In the genomic region with DNA sequence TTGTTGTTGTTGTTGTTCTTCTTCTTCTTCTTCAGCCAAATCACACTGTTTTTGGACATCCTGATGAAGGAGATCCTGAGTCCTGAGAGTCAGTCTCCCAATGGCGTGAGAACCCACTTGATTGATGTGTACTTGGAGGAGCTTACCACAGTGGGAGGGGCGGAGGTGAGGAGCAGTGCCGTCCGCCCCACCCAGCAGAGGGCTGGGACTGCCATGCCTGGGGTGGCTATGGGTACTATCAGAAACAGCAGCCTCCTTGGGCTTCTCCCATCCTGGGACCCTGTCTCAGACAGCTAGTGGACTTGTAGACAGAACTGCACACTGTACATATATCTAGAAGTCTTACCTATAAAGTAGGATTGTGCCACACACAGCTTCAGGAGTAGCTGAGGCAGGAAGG, we compare ENCODE assay signal across 22 mouse cellular contexts. TPM values are rescaled to one million over a fixed set of nuclear protein-coding genes. Genes with fewer than 3 reads are reported as not detected.
DNase-seq lines count a peak whose midpoint lies in the region; ATAC-seq lines count a peak whose summit lies in the region.
"Had no signal": no experiment of that assay in that cellular context is flagged by ENCODE, and none has a peak within 500 bp of the region (broad histone marks: within the 10 kb centered on the region; RNA-seq: fewer than 3 reads in every experiment).

No protein-coding gene starts in this region.

- peaks cover 97% of the 10 kb centered on the region for H3K36me3 ChIP-seq in liver, embryonic 13.5 days
- peaks cover 53% of the 10 kb centered on the region for H3K36me3 ChIP-seq in liver, embryonic 11.5 days (ENCODE audit: control insufficient read depth, insufficient read depth, low read length)
- H3K36me3 ChIP-seq in forebrain, embryonic 13.5 days (ENCODE audit: poor library complexity, severe bottlenecking) = peaks cover 87% of the 10 kb centered on the region

- H3K9ac ChIP-seq in liver, embryonic 13.5 days = no peak overlapping the region
- no peak overlapping the region for H3K9ac ChIP-seq in liver, embryonic 11.5 days (ENCODE audit: low read depth, low read length)
- H3K9ac ChIP-seq in forebrain, embryonic 13.5 days = no peak overlapping the region
- H3K9ac ChIP-seq: embryonic facial prominence, embryonic 13.5 days; embryonic facial prominence, embryonic 15.5 days; forebrain, embryonic 12.5 days; forebrain, embryonic 15.5 days; forebrain, postnatal 0 days had no signal

- no peaks in the 10 kb centered on the region for H3K9me3 ChIP-seq in liver, embryonic 13.5 days (replicated peaks)
- H3K9me3 ChIP-seq in liver, embryonic 11.5 days (ENCODE audit: control insufficient read depth, low read length) = no peaks in the 10 kb centered on the region
- no peaks in the 10 kb centered on the region for H3K9me3 ChIP-seq in forebrain, embryonic 13.5 days (replicated peaks)
- H3K9me3 ChIP-seq: embryonic facial prominence, embryonic 13.5 days; embryonic facial prominence, embryonic 15.5 days; forebrain, embryonic 10.5 days; forebrain, embryonic 12.5 days; forebrain, embryonic 15.5 days had no signal

- WGBS in liver, embryonic 13.5 days (ENCODE audit: insufficient replicate concordance) = 51% methylated on average over 4 of the region's 4 CpGs
- 79% methylated on average over 4 of the region's 4 CpGs for WGBS in liver, embryonic 11.5 days
- 94% methylated on average over 4 of the region's 4 CpGs for WGBS in forebrain, embryonic 13.5 days

- DNase-seq in liver, embryonic 13.5 days = no peak
- DNase-seq in liver, embryonic 11.5 days (ENCODE audit: low spot score) = no peak
- DNase-seq in R1 (ENCODE audit: low read depth, low spot score) (peak; percentile 34), ZHBTc4 (ENCODE audit: low read depth, low spot score) (peak; percentile 23)
- DNase-seq: adrenal gland, adult 2 months; adrenal gland, postnatal 10 days; adrenal gland, postnatal 25 days; cerebellum, adult 11 months; cerebellum, adult 18-20 months; cerebellum, adult 8-10 months; cerebellum, adult 9-11 months; cerebellum, postnatal 14 days; cerebellum, postnatal 36 days; embryo, embryonic 11 days; forebrain, postnatal 0 days had no signal

- H3K4me3 ChIP-seq in liver, embryonic 13.5 days (replicated peaks) = no peak overlapping the region
- no peak overlapping the region for H3K4me3 ChIP-seq in liver, embryonic 11.5 days (ENCODE audit: low read depth, low read length)
- no peak overlapping the region for H3K4me3 ChIP-seq in forebrain, embryonic 13.5 days
- H3K4me3 ChIP-seq: embryonic facial prominence, embryonic 13.5 days; embryonic facial prominence, embryonic 15.5 days; erythroblast, embryonic 14.5 days; forebrain, embryonic 10.5 days; forebrain, embryonic 12.5 days; forebrain, embryonic 15.5 days had no signal

- H3K4me1 ChIP-seq in liver, embryonic 13.5 days (replicated peaks) = peaks cover 5% of the 10 kb centered on the region; the same call in 1 of the 2 replicates
- no peaks in the 10 kb centered on the region for H3K4me1 ChIP-seq in liver, embryonic 11.5 days (replicated peaks; ENCODE audit: control insufficient read depth, insufficient read depth, low read length)
- H3K4me1 ChIP-seq in forebrain, embryonic 13.5 days = peaks cover 5% of the 10 kb centered on the region; the same call in 1 of the 2 replicates
- H3K4me1 ChIP-seq: embryonic facial prominence, embryonic 13.5 days; embryonic facial prominence, embryonic 15.5 days; forebrain, embryonic 10.5 days; forebrain, embryonic 12.5 days had no signal

- H3K4me2 ChIP-seq in liver, embryonic 13.5 days = no peak overlapping the region
- H3K4me2 ChIP-seq in liver, embryonic 11.5 days = no peak overlapping the region
- H3K4me2 ChIP-seq in forebrain, embryonic 13.5 days = no peak overlapping the region
- H3K4me2 ChIP-seq: embryonic facial prominence, embryonic 13.5 days; embryonic facial prominence, embryonic 15.5 days; forebrain, embryonic 12.5 days; forebrain, embryonic 15.5 days had no signal

- ATAC-seq in liver, embryonic 13.5 days (ENCODE audit: low read depth) = peak; percentile 61
- ATAC-seq in liver, embryonic 11.5 days (replicated peaks; ENCODE audit: low FRiP score) = no peak
- ATAC-seq in forebrain, embryonic 13.5 days = no peak
- ATAC-seq: forebrain, embryonic 15.5 days; forebrain, postnatal 0 days had no signal

- H3K27me3 ChIP-seq in liver, embryonic 13.5 days = no peaks in the 10 kb centered on the region
- H3K27me3 ChIP-seq in liver, embryonic 11.5 days (replicated peaks; ENCODE audit: control insufficient read depth, insufficient read depth, low read length) = no peaks in the 10 kb centered on the region
- H3K27me3 ChIP-seq in forebrain, embryonic 13.5 days = no peaks in the 10 kb centered on the region
- H3K27me3 ChIP-seq: embryonic facial prominence, embryonic 13.5 days; embryonic facial prominence, embryonic 15.5 days; forebrain, embryonic 12.5 days; forebrain, embryonic 15.5 days had no signal

- no peak overlapping the region for H3K27ac ChIP-seq in liver, embryonic 13.5 days
- H3K27ac ChIP-seq in liver, embryonic 11.5 days (ENCODE audit: low read depth, low read length) = no peak overlapping the region
- no peak overlapping the region for H3K27ac ChIP-seq in forebrain, embryonic 13.5 days
- H3K27ac ChIP-seq: embryonic facial prominence, embryonic 13.5 days; embryonic facial prominence, embryonic 15.5 days; forebrain, embryonic 10.5 days; forebrain, embryonic 12.5 days; forebrain, embryonic 15.5 days had no signal

RNA-seq across cellular contexts. Expression of a gene that starts 13.8 kb away (rescaled TPM):
- 0.15 and 0.25 TPM in 2 replicates for polyA plus RNA-seq in liver, embryonic 13.5 days (2015; fragmentation: Nextera tagmentation; extraction: Ambion mirVana)
- 0.40 and 0.64 TPM in 2 replicates for polyA plus RNA-seq in liver, embryonic 11.5 days (2014; fragmentation: Nextera tagmentation; extraction: Ambion mirVana)
- 0.43 TPM in 2 replicates for polyA plus RNA-seq in forebrain, embryonic 13.5 days (2015; fragmentation: Nextera tagmentation; extraction: Ambion mirVana)
- polyA plus RNA-seq: adrenal gland, adult 2 months; erythroblast, embryonic 14.5 days had no signal

RNA-seq across cellular contexts. Expression of a gene that starts 14.0 kb away (rescaled TPM):
- 43.9 and 44.1 TPM in 2 replicates for polyA plus RNA-seq in liver, embryonic 13.5 days (2015; fragmentation: Nextera tagmentation; extraction: Ambion mirVana)
- polyA plus RNA-seq in liver, embryonic 11.5 days (2014; fragmentation: Nextera tagmentation; extraction: Ambion mirVana) = 72.7 and 75.2 TPM in 2 replicates
- polyA plus RNA-seq in forebrain, embryonic 13.5 days (2015; fragmentation: Nextera tagmentation; extraction: Ambion mirVana) = 52.8 and 58.6 TPM in 2 replicates

Comparison
In these comparisons a context has a peak if more than half of its experiments do, and no peak if none do; other contexts are left out.
1. DNase-seq: peak in R1 (single experiment) and ZHBTc4 (single experiment); none in liver, embryonic 13.5 days (single experiment) and liver, embryonic 11.5 days (single experiment).